Mouse (Mus musculus): ENCODE data around the gene Tacstd2.

- no peak for TF ChIP-seq CTCF (IDR thresholded peaks at IDR 0.05 in 2 of 3, conservative IDR thresholded peaks at IDR 0.05 in 1 of 3; ENCODE audit: control insufficient read depth in 1 of 3, insufficient read depth in 1 of 3, low read depth in 2 of 3, low read length in 3 of 3, poor library complexity in 1 of 3, severe bottlenecking in 1 of 3)
- no peak for TF ChIP-seq TAL1 (IDR thresholded peaks at IDR 0.05; ENCODE audit: low read length)
- no peak for TF ChIP-seq MAZ (IDR thresholded peaks at IDR 0.05; ENCODE audit: low read depth, low read length)
- TF ChIP-seq JUND (IDR thresholded peaks at IDR 0.05; ENCODE audit: low read depth, low read length) = no peak
- no peak for TF ChIP-seq POLR2A (IDR thresholded peaks at IDR 0.05; ENCODE audit: control insufficient read depth in 1 of 2, insufficient read depth in 1 of 2, low read depth in 1 of 2, low read length in 2 of 2, poor library complexity in 1 of 2)
- TF ChIP-seq RAD21 (IDR thresholded peaks at IDR 0.05; ENCODE audit: low read depth, low read length) = no peak
- no peak for TF ChIP-seq POLR2AphosphoS2 (IDR thresholded peaks at IDR 0.05; ENCODE audit: low read length)
- TF ChIP-seq EP300 (IDR thresholded peaks at IDR 0.05; ENCODE audit: low read depth in 1 of 2, low read length in 2 of 2) = no peak
- no peak for TF ChIP-seq E2F4 (IDR thresholded peaks at IDR 0.05; ENCODE audit: borderline replicate concordance, low read depth, low read length)
- no peak for TF ChIP-seq ZC3H11A (IDR thresholded peaks at IDR 0.05; ENCODE audit: low read depth, low read length)
- no peak for TF ChIP-seq ZKSCAN1 (IDR thresholded peaks at IDR 0.05; ENCODE audit: low read depth, low read length)
- TF ChIP-seq RCOR1 (IDR thresholded peaks at IDR 0.05; ENCODE audit: low read depth, low read length) = no peak
Observed at GRCm38 (mm10) chr6:67534191-67535004, 1.2 kb downstream of the Tacstd2 start.
